Mouse (Mus musculus) E14TG2a.4 (cell line): ENCODE data around the gene Carmil1.

Experiments
- CTCF ChIP-seq: conservative IDR thresholded peaks from 2 replicates; pipeline ENCODE4 v1.5.1; 2014; ENCODE audit warnings: low read length
- NANOG ChIP-seq: IDR thresholded peaks from 2 replicates; pipeline ENCODE4 v1.6.1; 2014; ENCODE audit warnings: borderline replicate concordance, low read length, mixed read lengths
- POU5F1 ChIP-seq: IDR thresholded peaks from 2 replicates; pipeline ENCODE4 v1.6.1; 2014; ENCODE audit warnings: low read length, borderline replicate concordance

DNA sequence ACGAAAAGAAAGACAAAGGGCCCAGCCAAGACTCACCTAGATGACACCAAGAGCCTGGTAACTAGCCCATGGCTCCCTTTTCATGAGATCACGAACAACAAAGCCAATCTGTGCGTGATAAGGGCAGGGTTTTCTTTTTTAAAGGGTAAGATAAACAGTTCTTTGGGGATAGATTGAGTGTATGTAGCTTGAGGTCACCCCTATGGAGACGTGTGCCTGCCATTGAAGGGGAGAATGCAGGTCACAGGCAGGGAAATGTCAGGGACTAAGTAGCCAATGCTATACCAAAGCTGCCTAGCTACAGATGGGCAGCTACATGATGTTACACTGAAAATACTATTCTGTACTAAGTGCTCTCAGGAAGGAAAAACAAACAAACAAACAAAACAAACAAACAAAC is 120.6 kb downstream of the Carmil1 start:
- TF ChIP-seq CTCF (no peak), POU5F1 (no peak), NANOG (no peak)
